Mouse (Mus musculus): ENCODE measurements around the gene Olfr733.

Olfr733 gene

DNA sequence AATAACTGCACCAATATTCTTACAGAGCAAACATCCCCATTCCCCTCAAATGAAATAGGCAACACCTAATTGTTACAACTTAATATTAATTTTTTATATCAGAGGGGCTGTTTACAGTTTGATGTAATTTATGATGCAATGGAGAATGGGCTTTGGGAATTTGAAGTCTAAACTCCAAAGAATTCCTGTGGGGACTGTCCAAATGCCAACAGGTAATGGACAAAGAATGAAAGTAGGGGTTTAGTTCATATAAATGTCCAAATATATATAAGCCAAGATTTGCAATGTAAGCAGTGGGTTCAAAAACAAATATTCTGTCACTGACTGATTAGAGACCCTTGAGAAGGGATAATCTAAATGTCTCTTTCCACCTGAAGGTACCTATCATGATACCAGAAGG, at the start of gene Olfr733:
Olfr733 (minus strand) TSS at position 101 of the 400 bp plus-strand sequence.
- in situ Hi-C loops (cut with MboI; ENCODE audit: unreplicated experiment in 2 of 2) = no loop called here

DNA sequence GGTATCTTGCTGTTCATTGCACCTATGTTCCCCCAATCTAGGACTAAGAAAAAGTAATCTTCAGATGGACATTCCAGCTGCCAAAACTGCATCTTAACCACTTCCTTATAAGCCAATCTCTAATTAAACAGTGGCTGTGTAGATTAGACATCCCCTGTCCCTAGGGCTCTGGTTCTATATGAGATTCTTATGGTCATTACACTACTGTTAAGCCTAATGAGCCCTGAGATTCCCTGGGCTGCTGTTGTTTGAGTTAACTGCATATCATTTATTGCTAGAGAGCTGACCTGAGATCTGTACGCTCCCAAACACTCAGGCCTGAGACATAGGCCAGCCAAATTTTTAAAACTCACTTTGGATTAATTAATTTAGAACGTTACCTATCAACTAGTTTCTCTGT, 47.5 kb upstream of the Olfr733 start, which contains the start of gene Olfr735:
Olfr735 (minus strand) TSS at position 77 of the 400 bp plus-strand sequence.
- in situ Hi-C loops (cut with MboI; ENCODE audit: unreplicated experiment in 2 of 2) = no loop called here

DNA sequence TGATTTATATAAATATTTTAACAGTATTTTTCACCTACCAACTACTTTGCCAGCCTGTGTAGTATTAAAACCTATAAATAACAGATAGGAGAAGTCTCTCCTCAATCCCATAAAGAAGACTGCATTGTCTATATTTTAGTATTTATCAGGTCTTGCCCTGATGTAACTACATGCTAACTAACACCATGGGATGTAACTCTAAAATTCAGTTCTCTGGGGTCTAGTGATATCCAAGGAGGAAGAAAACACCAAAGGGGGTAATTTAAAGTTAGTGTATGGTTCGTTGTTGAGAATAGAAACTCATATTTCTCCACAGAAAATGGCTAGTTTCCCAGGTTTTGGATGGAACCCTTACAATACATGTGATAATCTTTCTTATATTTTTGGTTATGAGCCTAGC, 25.3 kb upstream of the Olfr733 start, which contains the start of gene Olfr734:
Olfr734 (minus strand) TSS at position 101 of the 400 bp plus-strand sequence.
- in situ Hi-C loops (cut with MboI; ENCODE audit: unreplicated experiment in 2 of 2) = no loop called here

DNA sequence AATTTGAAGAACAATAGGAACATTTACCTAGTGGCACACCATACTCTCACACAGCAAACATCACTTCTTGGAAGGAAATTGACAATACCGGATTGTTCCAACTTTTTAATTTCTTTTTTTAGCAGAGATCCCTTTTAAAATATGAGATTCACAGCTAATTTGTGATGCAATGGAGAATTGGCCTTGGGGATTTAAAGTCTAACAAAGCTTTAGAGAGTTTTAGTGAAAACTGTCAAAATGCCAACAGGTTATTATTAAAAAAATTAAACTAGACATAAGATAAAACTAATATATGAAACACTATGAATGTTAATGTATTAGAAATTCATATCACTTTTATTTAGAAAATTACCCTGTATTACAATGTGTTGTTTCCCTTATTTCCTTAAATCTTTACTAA, 17.2 kb downstream of the Olfr733 start, which contains the start of gene Olfr732:
Olfr732 (minus strand) TSS at position 101 of the 400 bp plus-strand sequence.
- in situ Hi-C loops (cut with MboI; ENCODE audit: unreplicated experiment in 2 of 2) = no loop called here

All from v-Abl transformed pro-B cells (cell line).